Mouse (Mus musculus) embryonic facial prominence, embryonic 13.5 days (tissue): ENCODE results near the gene Cdk15. TPM values are rescaled to one million over a fixed set of nuclear protein-coding genes. Genes with fewer than 3 reads are reported as not detected.

ENCODE experiments used
- ATAC-seq: fragments of 200-750 bp; cut with Nextera tagmentation; 2 replicates; pipeline ENCODE4 v1.8.0; 2017; ENCODE audit warnings: low read depth; ENCODE audit not compliant: insufficient number of reproducible peaks, insufficient read depth, low FRiP score, low TSS enrichment
- H3K27ac ChIP-seq: fragments of 300-500 bp; sonication (generic); 2 replicates; pipeline ENCODE4 v1.5.1; 2015; ENCODE audit warnings: moderate library complexity, mild to moderate bottlenecking, inconsistent platforms
- H3K27me3 ChIP-seq: fragments of 300-500 bp; sonication (generic); 2 replicates; pipeline ENCODE4 v1.6.1; 2015; ENCODE audit warnings: mild to moderate bottlenecking, inconsistent platforms
- H3K36me3 ChIP-seq: fragments of 300-500 bp; sonication (generic); 2 replicates; pipeline ENCODE4 v1.6.1; 2015; ENCODE audit warnings: mild to moderate bottlenecking, inconsistent platforms
- H3K4me1 ChIP-seq: fragments of 300-500 bp; sonication (generic); 2 replicates; pipeline ENCODE4 v1.6.1; 2015; ENCODE audit warnings: inconsistent platforms
- H3K4me2 ChIP-seq: fragments of 300-500 bp; sonication (generic); 2 replicates; pipeline ENCODE4 v1.6.1; 2015; ENCODE audit warnings: moderate library complexity, mild to moderate bottlenecking, inconsistent platforms
- H3K4me3 ChIP-seq: fragments of 300-500 bp; sonication (generic); 2 replicates; pipeline ENCODE4 v1.5.1; 2015; ENCODE audit warnings: mild to moderate bottlenecking, inconsistent platforms
- H3K9ac ChIP-seq: fragments of 300-500 bp; sonication (generic); 2 replicates; pipeline ENCODE4 v1.6.1; 2015; ENCODE audit warnings: mild to moderate bottlenecking, inconsistent platforms
- H3K9me3 ChIP-seq: fragments of 300-500 bp; sonication (generic); 2 replicates; pipeline ENCODE4 v1.6.1; 2016; ENCODE audit warnings: inconsistent platforms
- WGBS: fragments of 180-500 bp; shearing (Covaris S2); methylation state at CpG from one replicate; pipeline ENCODE4 v1.1.7; 2015; ENCODE audit warnings: mixed read lengths; 5-methylcytosine and 5-hydroxymethylcytosine counted together
- polyA plus RNA-seq: library from polyadenylated mRNA; unstranded; fragments of >200 nt; fragmentation: Nextera tagmentation; extraction: Ambion mirVana; gene quantifications from 2 replicates; pipeline ENCODE4 v1.2.1, GENCODE M21; 2015

Cdk15 gene
- polyA plus RNA-seq, 1 experiment from 2014 or later, result 1.1 TPM

GRCm38 (mm10) chr1:59315057-59315807 lies 58.5 kb downstream of the Cdk15 start:
- Histone ChIP-seq H3K27me3 (no peaks in the 10 kb centered on the region), H3K36me3 (no peaks in the 10 kb centered on the region), H3K27ac (no peak overlapping the region), H3K4me1 (peaks cover 20% of the 10 kb centered on the region), H3K9me3 (no peaks in the 10 kb centered on the region), H3K9ac (no peak overlapping the region), H3K4me3 (no peak overlapping the region), H3K4me2 (no peak overlapping the region)
- 16% methylated on average over 5 of the region's 5 CpGs for WGBS
- ATAC-seq, result peak; percentile 43; the same call in 1 of the 2 replicates

DNA sequence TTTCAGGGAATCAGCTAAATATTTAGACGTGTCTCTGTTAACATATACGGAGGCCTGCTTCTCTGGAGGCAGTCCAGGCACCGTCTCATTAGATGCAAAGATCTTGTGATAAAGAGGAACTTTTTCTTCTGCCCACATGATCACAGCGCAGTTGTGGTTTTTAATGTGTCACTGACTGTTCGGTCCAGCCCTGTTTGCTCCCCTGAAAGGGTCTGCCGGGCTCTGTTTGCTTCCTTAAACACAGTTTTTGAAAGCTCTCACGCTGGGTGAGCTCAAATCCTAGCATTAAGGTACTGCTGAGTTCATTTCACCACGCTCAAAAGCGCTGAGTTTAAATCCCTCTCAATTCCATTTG lies 59.3 kb downstream of the Cdk15 start:
- Histone ChIP-seq H3K4me2 (peak overlapping the region; percentile 46; the same call in 1 of the 2 replicates), H3K36me3 (no peaks in the 10 kb centered on the region), H3K4me3 (no peak overlapping the region), H3K27ac (no peak overlapping the region), H3K9me3 (no peaks in the 10 kb centered on the region), H3K27me3 (no peaks in the 10 kb centered on the region), H3K9ac (no peak overlapping the region), H3K4me1 (peaks cover 17% of the 10 kb centered on the region)
- 7% methylated on average over 9 of the region's 9 CpGs for WGBS
- no peak for ATAC-seq

GRCm38 (mm10) chr1:59316386-59317051 lies 59.8 kb downstream of the Cdk15 start:
- Histone ChIP-seq H3K4me3 (0 out of 2 replicates have a peak overlapping the region, but pooled peaks have one; percentile 4), H3K27ac (no peak overlapping the region), H3K4me1 (peaks cover 22% of the 10 kb centered on the region), H3K36me3 (no peaks in the 10 kb centered on the region), H3K4me2 (peak overlapping the region; percentile 46), H3K9ac (no peak overlapping the region), H3K27me3 (no peaks in the 10 kb centered on the region), H3K9me3 (no peaks in the 10 kb centered on the region)
- no peak for ATAC-seq
- 3% methylated on average over 6 of the region's 6 CpGs for WGBS

DNA sequence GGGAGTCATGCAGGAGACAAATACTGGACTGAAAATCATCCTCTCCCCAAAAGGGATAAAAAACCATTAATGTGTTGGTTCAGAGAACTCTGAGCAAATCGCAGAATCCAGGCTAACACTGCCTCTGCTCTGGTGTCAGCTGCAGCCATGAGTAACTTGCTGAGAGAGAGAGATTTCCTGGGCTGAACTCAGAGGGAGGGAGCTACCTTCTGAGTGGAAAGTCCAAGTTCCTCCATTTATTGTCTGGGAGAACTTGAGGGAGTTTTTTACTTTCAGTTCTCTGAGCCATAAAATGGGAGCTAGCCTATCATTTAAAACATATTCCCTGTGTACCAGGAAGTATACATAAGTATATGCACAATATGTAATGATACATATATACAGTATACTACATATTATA lies 60.7 kb downstream of the Cdk15 start:
- no peak overlapping the region for H3K4me3 ChIP-seq
- no peak overlapping the region for H3K9ac ChIP-seq
- no peak overlapping the region for H3K4me2 ChIP-seq
- no peaks in the 10 kb centered on the region for H3K27me3 ChIP-seq
- H3K4me1 ChIP-seq, result peaks cover 31% of the 10 kb centered on the region
- no peak overlapping the region for H3K27ac ChIP-seq
- no peak for ATAC-seq
- WGBS, result 74% methylated on average over 1 of the region's 1 CpGs
- no peaks in the 10 kb centered on the region for H3K9me3 ChIP-seq
- no peaks in the 10 kb centered on the region for H3K36me3 ChIP-seq

- no peaks in the 10 kb centered on the region for H3K9me3 ChIP-seq
- WGBS, result 59% methylated on average over 5 of the region's 5 CpGs
- H3K4me1 ChIP-seq, result peaks cover 38% of the 10 kb centered on the region
- no peaks in the 10 kb centered on the region for H3K36me3 ChIP-seq
- H3K27me3 ChIP-seq, result no peaks in the 10 kb centered on the region
- no peak overlapping the region for H3K4me3 ChIP-seq
- no peak overlapping the region for H3K9ac ChIP-seq
- no peak overlapping the region for H3K27ac ChIP-seq
- ATAC-seq, result no peak
- no peak overlapping the region for H3K4me2 ChIP-seq
Measured at GRCm38 (mm10) chr1:59318878-59319277, 62.2 kb downstream of the Cdk15 start.

GRCm38 (mm10) chr1:59321076-59321879 lies 64.6 kb downstream of the Cdk15 start:
- 68% methylated on average over 9 of the region's 9 CpGs for WGBS
- peak overlapping the region; percentile 86 for H3K27ac ChIP-seq
- no peak for ATAC-seq

GRCm38 (mm10) chr1:59321880-59322836 lies 65.5 kb downstream of the Cdk15 start:
- Histone ChIP-seq H3K4me3 (no peak overlapping the region), H3K9ac (no peak overlapping the region), H3K27me3 (no peaks in the 10 kb centered on the region), H3K4me1 (peaks cover 26% of the 10 kb centered on the region), H3K4me2 (0 out of 2 replicates have a peak overlapping the region, but pooled peaks have one; percentile 12), H3K9me3 (no peaks in the 10 kb centered on the region), H3K36me3 (no peaks in the 10 kb centered on the region), H3K27ac (peak overlapping the region; percentile 86)
- WGBS, result 34% methylated on average over 9 of the region's 9 CpGs
- ATAC-seq, result peak; percentile 74; the same call in 1 of the 2 replicates

More at GRCm38 (mm10) chr1:59321076-59321879, 64.6 kb downstream of the Cdk15 start:
- Histone ChIP-seq H3K36me3 (no peaks in the 10 kb centered on the region), H3K9me3 (no peaks in the 10 kb centered on the region), H3K4me2 (no peak overlapping the region), H3K9ac (no peak overlapping the region), H3K27me3 (no peaks in the 10 kb centered on the region), H3K4me1 (peaks cover 26% of the 10 kb centered on the region), H3K4me3 (no peak overlapping the region)

DNA sequence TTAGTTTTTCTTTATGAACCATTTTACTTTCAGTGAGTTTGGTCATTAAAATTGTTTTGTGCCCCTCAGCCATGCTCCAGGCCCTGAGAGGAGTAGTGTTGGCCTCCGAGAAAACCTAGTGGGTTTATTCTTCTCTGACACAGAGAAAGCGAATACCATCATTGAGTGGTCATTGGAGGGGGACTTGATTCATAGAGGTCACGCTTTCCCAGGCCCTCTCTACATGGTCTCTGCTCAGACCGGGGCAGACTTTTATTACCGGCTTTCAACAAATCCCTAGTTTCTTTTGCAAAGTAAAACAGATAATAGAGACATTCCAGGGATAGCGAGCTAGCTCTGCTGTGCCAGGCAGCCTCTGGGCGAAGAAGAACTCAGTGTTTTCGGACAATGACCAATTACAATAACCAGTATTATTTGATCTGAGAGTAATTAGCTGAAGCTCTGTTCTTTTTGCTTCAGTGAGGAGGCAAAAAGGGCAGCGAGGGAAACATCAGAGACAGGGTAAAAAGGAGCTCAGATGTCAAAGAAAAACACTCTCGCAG lies 70.2 kb downstream of the Cdk15 start:
- no peak overlapping the region for H3K9ac ChIP-seq
- no peaks in the 10 kb centered on the region for H3K36me3 ChIP-seq
- peaks cover 39% of the 10 kb centered on the region for H3K4me1 ChIP-seq
- WGBS, result 33% methylated on average over 10 of the region's 10 CpGs
- no peak overlapping the region for H3K4me2 ChIP-seq
- no peak for ATAC-seq
- H3K27ac ChIP-seq, result no peak overlapping the region
- no peaks in the 10 kb centered on the region for H3K9me3 ChIP-seq
- no peaks in the 10 kb centered on the region for H3K27me3 ChIP-seq
- no peak overlapping the region for H3K4me3 ChIP-seq

GRCm38 (mm10) chr1:59332737-59333385 lies 76.2 kb downstream of the Cdk15 start:
- Histone ChIP-seq H3K4me1 (peaks cover 43% of the 10 kb centered on the region), H3K36me3 (no peaks in the 10 kb centered on the region), H3K4me3 (no peak overlapping the region), H3K4me2 (peak overlapping the region; percentile 44), H3K9ac (no peak overlapping the region), H3K27ac (peak overlapping the region; percentile 22; the same call in 1 of the 2 replicates), H3K27me3 (no peaks in the 10 kb centered on the region), H3K9me3 (no peaks in the 10 kb centered on the region)
- 15% methylated on average over 13 of the region's 13 CpGs for WGBS
- no peak for ATAC-seq

DNA sequence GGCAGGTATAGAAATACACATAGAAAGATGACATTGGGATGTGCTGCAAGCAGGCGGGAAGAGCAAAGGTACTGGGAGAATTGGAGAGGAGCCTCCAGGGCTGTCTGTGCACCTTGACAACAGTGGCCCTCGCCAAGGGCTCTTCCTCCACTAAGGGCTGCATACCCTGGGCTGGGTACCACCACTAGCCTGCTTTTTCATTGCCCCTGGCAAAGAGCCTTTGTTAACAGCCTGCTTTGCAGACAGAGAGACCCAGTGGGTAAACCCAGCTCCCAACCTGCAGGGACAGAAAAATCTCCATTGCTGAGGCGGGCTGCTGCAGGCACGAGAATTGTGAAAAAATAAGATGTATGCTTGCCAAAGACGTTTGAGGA lies 76.7 kb downstream of the Cdk15 start:
- Histone ChIP-seq H3K4me1 (peaks cover 38% of the 10 kb centered on the region), H3K36me3 (no peaks in the 10 kb centered on the region), H3K9me3 (no peaks in the 10 kb centered on the region), H3K27ac (peak overlapping the region; percentile 22; the same call in 1 of the 2 replicates), H3K4me3 (no peak overlapping the region), H3K4me2 (peak overlapping the region; percentile 44), H3K9ac (no peak overlapping the region), H3K27me3 (no peaks in the 10 kb centered on the region)
- 30% methylated on average over 5 of the region's 5 CpGs for WGBS
- ATAC-seq, result no peak
